Mouse (Mus musculus) limb, embryonic 15.5 days (tissue): ENCODE measurements at regions not wholly inside any gene's neighbourhood (a gene's known extent, or its start where the extent isn't known, plus 50 kb on each side); places are given as distances from the start of the nearest gene placed in this dataset.
A peak's percentile ranks its signal among the peaks of the same experiment; 100 is the strongest.

Experiments
- ATAC-seq: fragments of 200-750 bp; cut with Nextera tagmentation; 2 replicates; pipeline ENCODE4 v1.8.0; 2017; ENCODE audit warnings: low read depth, moderate TSS enrichment; ENCODE audit not compliant: insufficient number of reproducible peaks, low FRiP score, low TSS enrichment
- H3K27ac ChIP-seq: fragments of 300-500 bp; sonication (generic); 2 replicates; pipeline ENCODE4 v1.5.1; 2015; ENCODE audit warnings: moderate library complexity, mild to moderate bottlenecking, inconsistent platforms
- H3K27me3 ChIP-seq: fragments of 300-500 bp; sonication (generic); 2 replicates; pipeline ENCODE4 v1.6.1; 2015; ENCODE audit warnings: inconsistent platforms
- H3K36me3 ChIP-seq: fragments of 300-500 bp; sonication (generic); 2 replicates; pipeline ENCODE4 v1.6.1; 2015; ENCODE audit warnings: inconsistent platforms
- H3K4me1 ChIP-seq: fragments of 300-500 bp; sonication (generic); 2 replicates; pipeline ENCODE4 v1.6.1; 2015; ENCODE audit warnings: inconsistent platforms
- H3K4me2 ChIP-seq: fragments of 300-500 bp; sonication (generic); 2 replicates; pipeline ENCODE4 v1.6.1; 2015; ENCODE audit warnings: mild to moderate bottlenecking, inconsistent platforms
- H3K4me3 ChIP-seq: fragments of 300-500 bp; sonication (generic); 2 replicates; pipeline ENCODE4 v1.5.1; 2015; ENCODE audit warnings: mild to moderate bottlenecking, inconsistent platforms
- H3K9ac ChIP-seq: fragments of 300-500 bp; sonication (generic); 2 replicates; pipeline ENCODE4 v1.6.1; 2015; ENCODE audit warnings: inconsistent platforms
- H3K9me3 ChIP-seq: fragments of 300-500 bp; sonication (generic); 2 replicates; pipeline ENCODE4 v1.6.1; 2016; ENCODE audit warnings: inconsistent platforms
- WGBS: fragments of 180-500 bp; shearing (Covaris S2); methylation state at CpG from one replicate; pipeline ENCODE4 v1.1.7; 2015; 5-methylcytosine and 5-hydroxymethylcytosine counted together

GRCm38 (mm10) chr6:67168031-67168777 is 69.8 kb upstream of the Serbp1 start:
- Histone ChIP-seq H3K4me2 (peak overlapping the region; percentile 50), H3K4me3 (peak overlapping the region; percentile 43), H3K36me3 (no peaks in the 10 kb centered on the region), H3K9ac (no peak overlapping the region), H3K27ac (peak overlapping the region; percentile 44; the same call in 1 of the 2 replicates), H3K27me3 (no peaks in the 10 kb centered on the region), H3K4me1 (0 out of 2 replicates have a peak, but pooled peaks cover 4% of the 10 kb centered on the region), H3K9me3 (no peaks in the 10 kb centered on the region)
- ATAC-seq: peak; percentile 74; the same call in 1 of the 2 replicates
- 11% methylated on average over 11 of the region's 11 CpGs for WGBS

GRCm38 (mm10) chr6:67165091-67165490 is 72.9 kb upstream of the Serbp1 start:
- Histone ChIP-seq H3K4me3 (no peak overlapping the region), H3K4me1 (0 out of 2 replicates have a peak, but pooled peaks cover 4% of the 10 kb centered on the region), H3K9me3 (no peaks in the 10 kb centered on the region), H3K27me3 (no peaks in the 10 kb centered on the region), H3K36me3 (no peaks in the 10 kb centered on the region), H3K9ac (no peak overlapping the region), H3K27ac (no peak overlapping the region), H3K4me2 (no peak overlapping the region)
- ATAC-seq: no peak
- WGBS: 87% methylated on average over 6 of the region's 6 CpGs

- Histone ChIP-seq H3K4me3 (no peak overlapping the region), H3K9me3 (no peaks in the 10 kb centered on the region), H3K4me2 (no peak overlapping the region), H3K9ac (no peak overlapping the region), H3K4me1 (0 out of 2 replicates have a peak, but pooled peaks cover 4% of the 10 kb centered on the region), H3K36me3 (no peaks in the 10 kb centered on the region), H3K27ac (no peak overlapping the region), H3K27me3 (no peaks in the 10 kb centered on the region)
- WGBS: 78% methylated on average over 2 of the region's 2 CpGs
- ATAC-seq: no peak
These were observed 74.0 kb upstream of the Serbp1 start for GRCm38 (mm10) chr6:67163947-67164346.

GRCm38 (mm10) chr6:67162814-67163213 is 75.2 kb upstream of the Serbp1 start:
- WGBS: 60% methylated on average over 3 of the region's 3 CpGs
- no peaks in the 10 kb centered on the region for H3K4me1 ChIP-seq
- H3K4me2 ChIP-seq: no peak overlapping the region
- H3K4me3 ChIP-seq: no peak overlapping the region
- ATAC-seq: no peak
- no peaks in the 10 kb centered on the region for H3K36me3 ChIP-seq
- no peak overlapping the region for H3K27ac ChIP-seq
- no peak overlapping the region for H3K9ac ChIP-seq
- no peaks in the 10 kb centered on the region for H3K9me3 ChIP-seq
- no peaks in the 10 kb centered on the region for H3K27me3 ChIP-seq

- Histone ChIP-seq H3K4me1 (no peaks in the 10 kb centered on the region), H3K9ac (no peak overlapping the region), H3K4me3 (no peak overlapping the region), H3K36me3 (no peaks in the 10 kb centered on the region), H3K27ac (no peak overlapping the region), H3K9me3 (no peaks in the 10 kb centered on the region), H3K4me2 (no peak overlapping the region), H3K27me3 (no peaks in the 10 kb centered on the region)
- no peak for ATAC-seq
- 62% methylated on average over 7 of the region's 7 CpGs for WGBS
These were observed 76.4 kb upstream of the Serbp1 start for GRCm38 (mm10) chr6:67161610-67162009.

GRCm38 (mm10) chr6:67160564-67160963 is 77.4 kb upstream of the Serbp1 start:
- H3K4me2 ChIP-seq: no peak overlapping the region
- no peak overlapping the region for H3K4me3 ChIP-seq
- no peak overlapping the region for H3K9ac ChIP-seq
- 79% methylated on average over 3 of the region's 3 CpGs for WGBS
- H3K9me3 ChIP-seq: no peaks in the 10 kb centered on the region
- ATAC-seq: no peak
- H3K36me3 ChIP-seq: no peaks in the 10 kb centered on the region
- H3K27ac ChIP-seq: no peak overlapping the region
- H3K4me1 ChIP-seq: no peaks in the 10 kb centered on the region
- no peaks in the 10 kb centered on the region for H3K27me3 ChIP-seq

- no peak for ATAC-seq
- 50% methylated on average over 5 of the region's 5 CpGs for WGBS
- Histone ChIP-seq H3K4me3 (no peak overlapping the region), H3K27ac (peak overlapping the region; percentile 27; the same call in 1 of the 2 replicates), H3K36me3 (no peaks in the 10 kb centered on the region), H3K4me1 (no peaks in the 10 kb centered on the region), H3K27me3 (no peaks in the 10 kb centered on the region), H3K9ac (no peak overlapping the region), H3K4me2 (no peak overlapping the region), H3K9me3 (no peaks in the 10 kb centered on the region)
These were observed 78.1 kb upstream of the Serbp1 start for GRCm38 (mm10) chr6:67159726-67160523.

- no peaks in the 10 kb centered on the region for H3K4me1 ChIP-seq
- ATAC-seq: no peak
- H3K9ac ChIP-seq: no peak overlapping the region
- no peaks in the 10 kb centered on the region for H3K9me3 ChIP-seq
- no peaks in the 10 kb centered on the region for H3K27me3 ChIP-seq
- no peaks in the 10 kb centered on the region for H3K36me3 ChIP-seq
- H3K4me3 ChIP-seq: no peak overlapping the region
- WGBS: 18% methylated on average over 2 of the region's 2 CpGs
- H3K4me2 ChIP-seq: no peak overlapping the region
- H3K27ac ChIP-seq: no peak overlapping the region
These were observed 78.8 kb upstream of the Serbp1 start for GRCm38 (mm10) chr6:67159224-67159623.

GRCm38 (mm10) chr6:67158765-67159164 is 79.2 kb upstream of the Serbp1 start:
- H3K36me3 ChIP-seq: no peaks in the 10 kb centered on the region
- H3K9ac ChIP-seq: no peak overlapping the region
- no peaks in the 10 kb centered on the region for H3K4me1 ChIP-seq
- WGBS: 3% methylated on average over 10 of the region's 10 CpGs
- H3K9me3 ChIP-seq: no peaks in the 10 kb centered on the region
- no peaks in the 10 kb centered on the region for H3K27me3 ChIP-seq
- H3K27ac ChIP-seq: no peak overlapping the region
- no peak overlapping the region for H3K4me3 ChIP-seq
- H3K4me2 ChIP-seq: no peak overlapping the region
- ATAC-seq: no peak; the same call in 1 of the 2 replicates

- Histone ChIP-seq H3K27ac (no peak overlapping the region), H3K36me3 (no peaks in the 10 kb centered on the region), H3K4me3 (no peak overlapping the region), H3K4me1 (no peaks in the 10 kb centered on the region), H3K9me3 (no peaks in the 10 kb centered on the region), H3K9ac (no peak overlapping the region), H3K4me2 (no peak overlapping the region), H3K27me3 (no peaks in the 10 kb centered on the region)
- no peak for ATAC-seq
- WGBS: 72% methylated on average over 3 of the region's 3 CpGs
These were observed 85.0 kb upstream of the Serbp1 start for GRCm38 (mm10) chr6:67152845-67153468.

GRCm38 (mm10) chr6:67151515-67151914 is 86.5 kb upstream of the Serbp1 start:
- Histone ChIP-seq H3K4me2 (no peak overlapping the region), H3K9ac (no peak overlapping the region), H3K4me3 (no peak overlapping the region), H3K4me1 (no peaks in the 10 kb centered on the region), H3K27me3 (no peaks in the 10 kb centered on the region), H3K9me3 (no peaks in the 10 kb centered on the region), H3K27ac (no peak overlapping the region), H3K36me3 (no peaks in the 10 kb centered on the region)
- 89% methylated on average over 2 of the region's 2 CpGs for whole genome bisulfite sequencing
- ATAC-seq: no peak

GRCm38 (mm10) chr6:67149425-67149824 is 88.6 kb upstream of the Serbp1 start:
- 79% methylated on average over 2 of the region's 2 CpGs for WGBS
- Histone ChIP-seq H3K4me3 (no peak overlapping the region), H3K27ac (no peak overlapping the region), H3K9ac (no peak overlapping the region), H3K4me2 (no peak overlapping the region), H3K27me3 (no peaks in the 10 kb centered on the region), H3K36me3 (no peaks in the 10 kb centered on the region), H3K9me3 (no peaks in the 10 kb centered on the region), H3K4me1 (no peaks in the 10 kb centered on the region; the same call in 1 of the 2 replicates)
- ATAC-seq: no peak
